Mouse (Mus musculus): ENCODE data around the gene Atp11a. TPM values are rescaled to one million over a fixed set of nuclear protein-coding genes. Genes with fewer than 3 reads are reported as not detected.

The Atp11a gene
- polyA plus RNA-seq, 1 experiment = 23.2 TPM

- DNase-seq (ENCODE audit: low read depth in 1 of 2, low spot score in 2 of 2) = no peak
- 82% methylated on average over 11 of the region's 11 CpGs for WGBS
- no peaks in the 10 kb centered on the region for H3K36me3 ChIP-seq (ENCODE audit: control insufficient read depth, insufficient read depth, low read length)
- H3K27ac ChIP-seq (ENCODE audit: insufficient read depth, low read length) = no peak overlapping the region
- no peaks in the 10 kb centered on the region for H3K4me1 ChIP-seq (ENCODE audit: control insufficient read depth, insufficient read depth, insufficient read length)
- no peak for TF ChIP-seq CTCF (IDR thresholded peaks at IDR 0.05; ENCODE audit: extremely low read depth, insufficient read depth, insufficient read length, insufficient replicate concordance)
- no peak for TF ChIP-seq POLR2A (IDR thresholded peaks at IDR 0.05; ENCODE audit: low read depth, low read length)
- H3K4me3 ChIP-seq (ENCODE audit: extremely low read depth, insufficient read depth, insufficient read length) = no peak overlapping the region
- H3K27me3 ChIP-seq (ENCODE audit: control insufficient read depth, insufficient read depth, low read length) = no peaks in the 10 kb centered on the region
These were observed 138.1 kb downstream of the Atp11a start for GRCm38 (mm10) chr8:12894783-12895534.

- H3K36me3 ChIP-seq (ENCODE audit: control insufficient read depth, insufficient read depth, low read length) = no peaks in the 10 kb centered on the region
- H3K4me3 ChIP-seq (ENCODE audit: extremely low read depth, insufficient read depth, insufficient read length) = no peak overlapping the region
- DNase-seq (ENCODE audit: low read depth in 1 of 2, low spot score in 2 of 2) = no peak
- no peak for TF ChIP-seq POLR2A (IDR thresholded peaks at IDR 0.05; ENCODE audit: low read depth, low read length)
- no peak for TF ChIP-seq CTCF (IDR thresholded peaks at IDR 0.05; ENCODE audit: extremely low read depth, insufficient read depth, insufficient read length, insufficient replicate concordance)
- no peak overlapping the region for H3K27ac ChIP-seq (ENCODE audit: insufficient read depth, low read length)
- 72% methylated on average over 9 of the region's 9 CpGs for WGBS
- no peaks in the 10 kb centered on the region for H3K4me1 ChIP-seq (ENCODE audit: control insufficient read depth, insufficient read depth, insufficient read length)
- no peaks in the 10 kb centered on the region for H3K27me3 ChIP-seq (ENCODE audit: control insufficient read depth, insufficient read depth, low read length)
These were observed 138.8 kb downstream of the Atp11a start for GRCm38 (mm10) chr8:12895535-12896150.

GRCm38 (mm10) chr8:12896494-12897373, 139.9 kb downstream of the Atp11a start:
- DNase-seq (ENCODE audit: low read depth in 1 of 2, low spot score in 2 of 2) = no peak
- Histone ChIP-seq H3K4me1 (ENCODE audit: control insufficient read depth, insufficient read depth, insufficient read length) (no peaks in the 10 kb centered on the region), H3K4me3 (ENCODE audit: extremely low read depth, insufficient read depth, insufficient read length) (no peak overlapping the region), H3K27me3 (ENCODE audit: control insufficient read depth, insufficient read depth, low read length) (no peaks in the 10 kb centered on the region), H3K36me3 (ENCODE audit: control insufficient read depth, insufficient read depth, low read length) (no peaks in the 10 kb centered on the region), H3K27ac (ENCODE audit: insufficient read depth, low read length) (no peak overlapping the region)
- no peak for TF ChIP-seq POLR2A (IDR thresholded peaks at IDR 0.05; ENCODE audit: low read depth, low read length)
- peak; percentile 30; the same call in 1 of the 2 replicates for TF ChIP-seq CTCF (IDR thresholded peaks at IDR 0.05; ENCODE audit: extremely low read depth, insufficient read depth, insufficient read length, insufficient replicate concordance)
- WGBS = 53% methylated on average over 13 of the region's 13 CpGs

- Histone ChIP-seq H3K27me3 (ENCODE audit: control insufficient read depth, insufficient read depth, low read length) (no peaks in the 10 kb centered on the region), H3K27ac (ENCODE audit: insufficient read depth, low read length) (no peak overlapping the region), H3K4me3 (ENCODE audit: extremely low read depth, insufficient read depth, insufficient read length) (no peak overlapping the region), H3K36me3 (ENCODE audit: control insufficient read depth, insufficient read depth, low read length) (no peaks in the 10 kb centered on the region), H3K4me1 (ENCODE audit: control insufficient read depth, insufficient read depth, insufficient read length) (no peaks in the 10 kb centered on the region)
- 66% methylated on average over 9 of the region's 9 CpGs for WGBS
- DNase-seq (ENCODE audit: low read depth in 1 of 2, low spot score in 2 of 2) = no peak
- TF ChIP-seq POLR2A (IDR thresholded peaks at IDR 0.05; ENCODE audit: low read depth, low read length) (no peak), CTCF (IDR thresholded peaks at IDR 0.05; ENCODE audit: extremely low read depth, insufficient read depth, insufficient read length, insufficient replicate concordance) (no peak)
These were observed 141.0 kb downstream of the Atp11a start for GRCm38 (mm10) chr8:12897815-12898214.

- Histone ChIP-seq H3K36me3 (ENCODE audit: control insufficient read depth, insufficient read depth, low read length) (no peaks in the 10 kb centered on the region), H3K4me3 (ENCODE audit: extremely low read depth, insufficient read depth, insufficient read length) (no peak overlapping the region), H3K4me1 (ENCODE audit: control insufficient read depth, insufficient read depth, insufficient read length) (no peaks in the 10 kb centered on the region), H3K27me3 (ENCODE audit: control insufficient read depth, insufficient read depth, low read length) (no peaks in the 10 kb centered on the region), H3K27ac (ENCODE audit: insufficient read depth, low read length) (no peak overlapping the region)
- 91% methylated on average over 13 of the region's 13 CpGs for WGBS
- no peak for DNase-seq (ENCODE audit: low read depth in 1 of 2, low spot score in 2 of 2)
- TF ChIP-seq CTCF (IDR thresholded peaks at IDR 0.05; ENCODE audit: extremely low read depth, insufficient read depth, insufficient read length, insufficient replicate concordance) = no peak
- TF ChIP-seq POLR2A (IDR thresholded peaks at IDR 0.05; ENCODE audit: low read depth, low read length) = no peak
These were observed 147.1 kb downstream of the Atp11a start for GRCm38 (mm10) chr8:12903790-12904415.

GRCm38 (mm10) chr8:12905122-12905521, 148.3 kb downstream of the Atp11a start:
- Histone ChIP-seq H3K27ac (ENCODE audit: insufficient read depth, low read length) (no peak overlapping the region), H3K36me3 (ENCODE audit: control insufficient read depth, insufficient read depth, low read length) (no peaks in the 10 kb centered on the region), H3K4me1 (ENCODE audit: control insufficient read depth, insufficient read depth, insufficient read length) (no peaks in the 10 kb centered on the region), H3K27me3 (ENCODE audit: control insufficient read depth, insufficient read depth, low read length) (no peaks in the 10 kb centered on the region), H3K4me3 (ENCODE audit: extremely low read depth, insufficient read depth, insufficient read length) (no peak overlapping the region)
- no peak for DNase-seq (ENCODE audit: low read depth in 1 of 2, low spot score in 2 of 2)
- WGBS = 57% methylated on average over 5 of the region's 5 CpGs
- TF ChIP-seq POLR2A (IDR thresholded peaks at IDR 0.05; ENCODE audit: low read depth, low read length) (no peak), CTCF (IDR thresholded peaks at IDR 0.05; ENCODE audit: extremely low read depth, insufficient read depth, insufficient read length, insufficient replicate concordance) (no peak)

Data from spleen, adult 2 months (tissue).